Mouse (Mus musculus) midbrain, embryonic 13.5 days (tissue): ENCODE measurements around the gene Ghrl. TPM values are rescaled to one million over a fixed set of nuclear protein-coding genes. Genes with fewer than 3 reads are reported as not detected.
"Not testable (repeated sequence)": the region's sequence is repeated elsewhere in the genome, so short reads cannot be mapped to it uniquely, and the experiment has no call there.

Source experiments
- ATAC-seq: fragments of 200-750 bp; cut with Nextera tagmentation; 2 replicates; pipeline ENCODE4 v1.8.0; 2017; ENCODE audit warnings: mild to moderate bottlenecking, moderate TSS enrichment, moderate library complexity
- H3K27ac ChIP-seq: fragments of 300-500 bp; sonication (generic); 2 replicates; pipeline ENCODE4 v1.5.1; 2015; ENCODE audit warnings: inconsistent platforms, mild to moderate bottlenecking, moderate library complexity
- H3K27me3 ChIP-seq: fragments of 300-500 bp; sonication (generic); 2 replicates; pipeline ENCODE4 v1.6.1; 2015; ENCODE audit warnings: mild to moderate bottlenecking, inconsistent platforms
- H3K36me3 ChIP-seq: fragments of 300-500 bp; sonication (generic); 2 replicates; pipeline ENCODE4 v1.6.1; 2015; ENCODE audit warnings: mild to moderate bottlenecking, inconsistent platforms
- H3K4me1 ChIP-seq: fragments of 300-500 bp; sonication (generic); replicated peaks from 2 replicates; pipeline ENCODE4 v1.6.1; 2015; ENCODE audit warnings: inconsistent platforms
- H3K4me2 ChIP-seq: fragments of 300-500 bp; sonication (generic); replicated peaks from 2 replicates; pipeline ENCODE4 v1.6.1; 2015; ENCODE audit warnings: moderate library complexity, mild to moderate bottlenecking, inconsistent platforms
- H3K4me3 ChIP-seq: fragments of 300-500 bp; sonication (generic); replicated peaks from 2 replicates; pipeline ENCODE4 v1.5.1; 2015; ENCODE audit warnings: mild to moderate bottlenecking, inconsistent platforms
- H3K9ac ChIP-seq: fragments of 300-500 bp; sonication (generic); replicated peaks from 2 replicates; pipeline ENCODE4 v1.6.1; 2015; ENCODE audit warnings: mild to moderate bottlenecking, inconsistent platforms
- H3K9me3 ChIP-seq: fragments of 300-500 bp; sonication (generic); 2 replicates; pipeline ENCODE4 v1.6.1; 2016; ENCODE audit warnings: mild to moderate bottlenecking, inconsistent platforms
- WGBS: fragments of 180-500 bp; shearing (Covaris S2); methylation state at CpG from one replicate; pipeline ENCODE4 v1.1.7; 2015; 5-methylcytosine and 5-hydroxymethylcytosine counted together
- polyA plus RNA-seq: library from polyadenylated mRNA; unstranded; fragments of >200 nt; fragmentation: Nextera tagmentation; extraction: Ambion mirVana; gene quantifications from 2 replicates; pipeline ENCODE4 v1.2.1, GENCODE M21; 2015

The Ghrl gene
- polyA plus RNA-seq, 1 experiment from 2014 or later = 0.70 TPM

- Histone ChIP-seq H3K27me3 (no peaks in the 10 kb centered on the region), H3K27ac (no peak overlapping the region), H3K4me3 (no peak overlapping the region), H3K4me2 (no peak overlapping the region), H3K9ac (no peak overlapping the region), H3K36me3 (no peaks in the 10 kb centered on the region), H3K9me3 (no peaks in the 10 kb centered on the region), H3K4me1 (no peaks in the 10 kb centered on the region)
- 72% methylated on average over 14 of the region's 14 CpGs for WGBS
- no peak for ATAC-seq
These were observed 41.3 kb downstream of the Ghrl start for GRCm38 (mm10) chr6:113678246-113679012.

GRCm38 (mm10) chr6:113677070-113677734 is 42.5 kb downstream of the Ghrl start:
- H3K27ac ChIP-seq = no peak overlapping the region
- no peak overlapping the region for H3K9ac ChIP-seq
- H3K9me3 ChIP-seq = no peaks in the 10 kb centered on the region
- no peaks in the 10 kb centered on the region for H3K36me3 ChIP-seq
- H3K4me1 ChIP-seq = no peaks in the 10 kb centered on the region
- ATAC-seq = no peak
- H3K27me3 ChIP-seq = no peaks in the 10 kb centered on the region
- 86% methylated on average over 14 of the region's 14 CpGs for WGBS
- no peak overlapping the region for H3K4me2 ChIP-seq
- no peak overlapping the region for H3K4me3 ChIP-seq

- no peak overlapping the region for H3K9ac ChIP-seq
- WGBS = 90% methylated on average over 9 of the region's 9 CpGs
- no peak for ATAC-seq
These were observed 43.7 kb downstream of the Ghrl start for GRCm38 (mm10) chr6:113675991-113676390.

GRCm38 (mm10) chr6:113675234-113675633 is 44.4 kb downstream of the Ghrl start:
- H3K27ac ChIP-seq = no peak overlapping the region
- H3K4me3 ChIP-seq = no peak overlapping the region
- H3K9me3 ChIP-seq = no peaks in the 10 kb centered on the region
- H3K9ac ChIP-seq = no peak overlapping the region
- no peaks in the 10 kb centered on the region for H3K27me3 ChIP-seq
- no peak for ATAC-seq
- H3K4me1 ChIP-seq = no peaks in the 10 kb centered on the region
- no peak overlapping the region for H3K4me2 ChIP-seq
- no peaks in the 10 kb centered on the region for H3K36me3 ChIP-seq
- WGBS = 80% methylated on average over 4 of the region's 4 CpGs

More at GRCm38 (mm10) chr6:113675991-113676390, 43.7 kb downstream of the Ghrl start:
- Histone ChIP-seq H3K4me3 (no peak overlapping the region), H3K27me3 (no peaks in the 10 kb centered on the region), H3K4me1 (no peaks in the 10 kb centered on the region), H3K9me3 (no peaks in the 10 kb centered on the region), H3K4me2 (no peak overlapping the region), H3K27ac (no peak overlapping the region), H3K36me3 (no peaks in the 10 kb centered on the region)

- no peak for ATAC-seq
- no peak overlapping the region for H3K9ac ChIP-seq
- WGBS = 84% methylated on average over 6 of the region's 6 CpGs
- no peak overlapping the region for H3K27ac ChIP-seq
- 0 out of 2 replicates have a peak, but pooled peaks cover 4% of the 10 kb centered on the region for H3K4me1 ChIP-seq
- H3K9me3 ChIP-seq = no peaks in the 10 kb centered on the region
- H3K4me2 ChIP-seq = no peak overlapping the region
- no peaks in the 10 kb centered on the region for H3K36me3 ChIP-seq
- H3K27me3 ChIP-seq = no peaks in the 10 kb centered on the region
- no peak overlapping the region for H3K4me3 ChIP-seq
These were observed 46.7 kb downstream of the Ghrl start for GRCm38 (mm10) chr6:113672989-113673388.

- not testable (repeated sequence) for H3K27ac ChIP-seq, H3K27me3 ChIP-seq, H3K9me3 ChIP-seq, H3K9ac ChIP-seq, ATAC-seq, H3K4me2 ChIP-seq, H3K36me3 ChIP-seq, H3K4me1 ChIP-seq, H3K4me3 ChIP-seq
- 76% methylated on average over 1 of the region's 1 CpGs for WGBS
These were observed 47.7 kb downstream of the Ghrl start for GRCm38 (mm10) chr6:113672029-113672428.

- ATAC-seq = no peak
- 0 out of 2 replicates have a peak, but pooled peaks cover 4% of the 10 kb centered on the region for H3K4me1 ChIP-seq
- 79% methylated on average over 7 of the region's 7 CpGs for WGBS
- H3K4me3 ChIP-seq = no peak overlapping the region
- H3K27me3 ChIP-seq = no peaks in the 10 kb centered on the region
- H3K36me3 ChIP-seq = no peaks in the 10 kb centered on the region
- H3K9ac ChIP-seq = no peak overlapping the region
- no peak overlapping the region for H3K4me2 ChIP-seq
- no peaks in the 10 kb centered on the region for H3K9me3 ChIP-seq
- H3K27ac ChIP-seq = no peak overlapping the region
These were observed 49.9 kb downstream of the Ghrl start for GRCm38 (mm10) chr6:113669821-113670220.

- H3K27me3 ChIP-seq = no peaks in the 10 kb centered on the region
- no peak for ATAC-seq
- H3K4me2 ChIP-seq = no peak overlapping the region
- H3K36me3 ChIP-seq = no peaks in the 10 kb centered on the region
- H3K9me3 ChIP-seq = no peaks in the 10 kb centered on the region
- H3K9ac ChIP-seq = no peak overlapping the region
- 50% methylated on average over 15 of the region's 15 CpGs for WGBS
- H3K27ac ChIP-seq = no peak overlapping the region
- 0 out of 2 replicates have a peak, but pooled peaks cover 4% of the 10 kb centered on the region for H3K4me1 ChIP-seq
- H3K4me3 ChIP-seq = no peak overlapping the region
These were observed 51.2 kb downstream of the Ghrl start for GRCm38 (mm10) chr6:113668287-113669154.

GRCm38 (mm10) chr6:113667611-113668122 is 52.0 kb downstream of the Ghrl start:
- no peak overlapping the region for H3K4me3 ChIP-seq
- H3K9me3 ChIP-seq = no peaks in the 10 kb centered on the region
- WGBS = 65% methylated on average over 8 of the region's 8 CpGs
- H3K27ac ChIP-seq = no peak overlapping the region
- H3K4me2 ChIP-seq = no peak overlapping the region
- no peaks in the 10 kb centered on the region for H3K27me3 ChIP-seq
- H3K9ac ChIP-seq = no peak overlapping the region
- H3K36me3 ChIP-seq = no peaks in the 10 kb centered on the region
- no peak for ATAC-seq
- H3K4me1 ChIP-seq = 0 out of 2 replicates have a peak, but pooled peaks cover 4% of the 10 kb centered on the region
